Mouse (Mus musculus) fibroblast of lung, adult 2 months (primary cell): ENCODE measurements around the gene Pde4dip.
A peak's percentile ranks its signal among the peaks of the same experiment; 100 is the strongest.

Experiments
- DNase-seq: peaks from one replicate; pipeline ENCODE4 v3.0.0-alpha.2; 2011; ENCODE audit warnings: low read depth

Pde4dip gene

DNA sequence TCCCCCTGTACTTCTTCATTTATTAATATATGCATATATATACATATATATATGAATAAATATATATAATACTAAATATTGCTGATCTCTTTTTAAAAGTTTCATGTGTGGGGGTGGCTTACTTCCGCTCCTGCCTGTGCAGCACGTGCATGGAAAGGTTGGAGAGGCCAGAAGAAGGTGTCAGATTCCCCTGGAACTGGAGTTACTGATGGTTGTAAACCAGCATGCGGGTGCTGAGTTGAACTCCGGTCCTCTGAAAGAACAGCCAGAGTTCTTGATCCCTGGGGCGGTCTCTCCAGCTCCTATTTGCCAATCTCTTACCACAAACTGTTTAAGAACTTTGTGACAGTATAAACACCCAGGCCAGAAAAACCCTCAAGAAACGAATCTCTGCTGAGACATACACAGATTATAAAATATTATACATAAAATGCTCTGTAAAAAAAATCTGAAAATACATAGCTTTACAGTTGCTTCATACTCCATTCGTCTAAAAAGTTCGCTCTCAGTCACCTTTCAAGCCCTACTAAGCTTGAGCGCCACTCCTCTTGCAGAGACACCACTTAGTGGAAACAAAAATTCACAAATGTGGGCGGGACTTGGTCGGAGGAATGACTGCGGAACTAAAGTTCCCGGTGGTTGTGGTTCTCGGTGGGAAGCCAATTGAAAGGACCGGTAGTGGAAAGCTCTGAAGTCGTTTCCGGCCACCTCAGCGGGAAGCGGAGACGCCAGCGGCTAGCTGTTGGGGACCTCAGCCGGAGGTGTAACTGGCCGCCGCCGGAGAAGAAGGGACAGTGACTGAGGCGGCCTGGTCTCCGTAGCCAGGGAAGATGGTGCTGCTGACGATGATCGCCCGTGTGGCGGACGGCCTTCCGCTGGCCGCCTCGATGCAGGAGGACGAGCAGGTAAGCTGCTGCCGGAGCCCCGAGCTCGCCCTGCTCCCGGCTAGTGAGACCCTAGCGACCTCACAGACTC is 12.3 kb upstream of the Pde4dip start, which contains the start of gene Sec22b:
Gene Sec22b, plus strand, starts transcription at position 675 of the 975 bp plus-strand sequence.
- DNase-seq: peak; percentile 85

GRCm38 (mm10) chr3:97898381-97898780 is 9.9 kb upstream of the Pde4dip start:
- DNase-seq: no peak

- no peak for DNase-seq
Measured at GRCm38 (mm10) chr3:97894695-97895094, 6.2 kb upstream of the Pde4dip start.

DNA sequence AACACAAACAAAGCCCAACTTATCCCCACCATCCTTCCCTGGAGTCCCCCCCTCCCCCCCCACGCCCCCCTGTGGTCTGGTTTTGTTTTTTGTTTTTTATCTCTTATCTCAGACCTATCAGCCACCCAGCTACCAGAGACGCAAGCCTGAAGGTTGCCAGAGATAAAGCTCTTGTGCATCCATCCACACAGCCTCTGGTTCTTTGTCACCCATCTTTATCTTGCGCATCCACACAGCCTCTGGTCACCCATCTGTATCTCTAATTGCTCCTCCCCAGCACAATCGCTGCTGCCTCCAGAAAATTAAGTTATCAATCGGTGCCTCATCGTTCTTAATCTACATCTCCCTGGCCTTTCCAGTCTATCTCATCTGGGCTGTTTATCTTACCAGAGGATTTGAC is 1.7 kb upstream of the Pde4dip start:
- no peak for DNase-seq

- DNase-seq: no peak
Measured at GRCm38 (mm10) chr3:97887785-97888167, 731 bp downstream of the Pde4dip start.

DNA sequence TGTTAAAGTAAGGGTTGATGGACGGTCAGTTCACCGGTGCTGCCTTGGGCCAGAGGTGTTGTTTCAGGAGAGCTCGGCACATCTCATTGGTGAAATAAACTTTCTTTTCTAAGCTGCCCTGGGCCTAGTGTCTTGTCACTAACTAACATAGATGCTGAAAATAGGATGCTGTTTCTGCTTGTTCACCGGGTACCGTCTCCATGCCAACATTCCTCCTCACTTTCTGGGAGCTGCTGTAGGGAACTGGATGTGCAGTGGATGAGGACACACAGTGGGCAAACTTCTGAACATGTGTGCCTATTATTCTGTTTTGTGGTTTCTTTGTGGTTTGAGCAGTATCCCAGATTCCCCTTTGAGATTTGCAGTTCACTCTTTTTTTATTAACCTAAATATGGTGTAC is 6.9 kb downstream of the Pde4dip start:
- DNase-seq: no peak

DNA sequence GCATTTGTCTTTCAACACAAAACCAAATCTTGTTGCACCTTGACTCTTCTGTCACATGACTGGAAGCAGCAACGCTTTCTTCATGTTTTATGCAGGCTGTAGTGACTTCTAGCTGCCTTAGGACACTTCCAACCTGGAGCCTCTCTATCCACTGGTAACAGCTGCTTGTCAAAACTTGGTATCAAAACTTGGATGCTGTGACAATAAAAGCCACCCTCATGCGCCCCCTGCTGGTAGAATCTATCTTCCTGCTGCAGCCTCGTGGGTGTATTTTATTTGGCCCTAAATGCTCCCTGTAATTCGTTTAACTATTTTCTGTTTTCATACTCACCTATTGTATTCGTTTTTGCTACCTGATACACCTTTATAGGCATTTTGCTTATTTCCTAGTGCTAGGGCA is 9.3 kb downstream of the Pde4dip start:
- no peak for DNase-seq

DNA sequence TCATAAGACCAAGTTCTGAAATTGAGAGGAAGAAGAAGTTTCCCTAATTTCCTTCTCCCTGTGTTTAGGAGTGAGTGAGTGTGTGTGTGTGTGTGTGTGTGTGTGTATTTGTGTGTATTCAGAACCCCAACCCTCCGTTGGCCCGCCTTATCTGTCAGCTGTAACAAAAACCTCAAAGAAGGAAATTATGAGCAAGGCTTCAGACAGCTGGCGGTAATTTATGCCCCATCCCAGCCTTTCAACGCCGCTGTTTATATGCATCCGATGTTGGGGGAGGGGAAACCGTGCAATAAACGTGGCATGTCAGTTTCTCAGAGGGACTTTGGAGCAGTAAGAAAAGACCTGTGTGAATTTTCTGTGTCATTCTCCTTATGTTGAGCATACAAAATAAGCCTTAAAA is 12.2 kb downstream of the Pde4dip start:
- no peak for DNase-seq

DNA sequence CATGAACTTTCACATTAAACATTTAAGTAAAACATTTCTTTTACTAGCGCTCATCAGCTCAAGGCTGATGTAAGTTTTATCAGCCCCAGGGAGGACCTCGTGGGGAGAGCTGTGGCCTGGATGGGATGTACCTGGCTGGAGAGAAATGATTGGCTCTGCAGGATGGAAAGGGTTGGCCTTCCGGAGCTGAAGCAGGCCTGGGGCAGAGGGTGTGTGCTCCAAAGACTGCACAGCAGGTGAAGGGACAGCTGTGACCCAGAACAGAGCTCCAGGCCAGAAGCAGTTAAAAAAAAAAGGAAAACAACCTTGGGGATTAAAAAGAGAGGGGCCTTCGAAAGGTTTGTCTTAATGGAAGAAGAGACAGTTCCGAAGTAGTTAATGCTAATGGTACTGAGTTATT is 13.7 kb downstream of the Pde4dip start:
- DNase-seq: no peak

DNA sequence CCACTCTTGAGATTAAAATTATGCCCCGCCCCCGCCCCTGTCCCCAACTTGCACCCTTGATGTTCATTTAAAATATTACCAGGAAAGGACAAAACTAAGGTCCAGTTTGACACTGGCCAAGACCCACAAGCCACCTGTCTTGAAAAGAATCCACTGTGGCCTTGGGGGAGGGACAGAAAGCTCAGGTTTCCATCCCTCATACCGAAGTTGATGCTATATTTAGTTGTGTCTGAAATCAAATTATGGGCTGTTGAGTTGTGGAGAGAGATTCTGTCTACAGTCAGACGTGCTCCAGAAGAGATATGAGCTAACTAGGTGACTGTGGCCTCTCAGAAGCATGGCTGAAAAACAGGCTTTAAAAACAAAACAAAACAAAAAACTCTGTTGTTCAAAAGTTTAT is 18.8 kb downstream of the Pde4dip start:
- no peak for DNase-seq

GRCm38 (mm10) chr3:97868733-97869132 is 19.8 kb downstream of the Pde4dip start:
- no peak for DNase-seq

- peak; percentile 46 for DNase-seq
Measured at GRCm38 (mm10) chr3:97868024-97868689, 20.4 kb downstream of the Pde4dip start.

DNA sequence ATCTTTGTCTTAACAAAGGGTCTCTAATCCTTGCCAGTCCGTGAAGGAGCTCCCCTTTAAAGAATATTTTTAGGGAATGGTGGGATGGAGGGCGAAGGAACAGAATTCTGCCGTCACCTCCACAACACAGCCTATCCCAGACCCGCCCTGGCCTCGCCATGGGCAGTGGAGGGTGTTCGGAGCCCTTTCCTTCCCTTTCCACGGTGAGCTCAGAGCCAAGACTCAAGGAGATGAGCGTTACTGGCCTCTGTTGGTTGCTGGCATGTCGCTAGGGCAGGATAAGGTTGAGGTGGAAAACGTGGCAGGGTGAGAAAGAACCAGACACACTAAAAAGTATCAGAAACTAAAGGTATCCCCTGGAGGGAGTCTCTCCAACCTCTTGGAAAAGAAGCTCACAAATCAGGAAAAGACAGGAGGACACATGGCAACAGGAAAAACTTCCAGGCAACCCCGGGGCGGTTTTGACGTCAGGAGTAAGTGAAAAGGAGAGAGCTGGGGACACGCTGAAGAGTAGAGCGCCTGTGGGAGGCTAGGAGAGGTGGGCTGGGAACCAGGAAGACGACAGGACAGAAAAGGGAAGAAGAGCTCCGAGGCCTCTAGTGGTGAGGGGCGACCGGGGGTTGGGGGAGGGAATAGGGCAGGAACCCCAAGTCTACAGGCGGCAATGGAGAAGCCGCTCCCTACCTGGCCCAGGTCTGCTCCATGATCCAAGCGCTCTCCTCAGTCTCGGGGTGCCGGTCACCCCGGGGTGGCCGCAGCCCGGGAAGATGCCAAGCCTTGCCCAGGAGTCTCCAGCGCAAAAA is 21.1 kb downstream of the Pde4dip start:
- no peak for DNase-seq

DNA sequence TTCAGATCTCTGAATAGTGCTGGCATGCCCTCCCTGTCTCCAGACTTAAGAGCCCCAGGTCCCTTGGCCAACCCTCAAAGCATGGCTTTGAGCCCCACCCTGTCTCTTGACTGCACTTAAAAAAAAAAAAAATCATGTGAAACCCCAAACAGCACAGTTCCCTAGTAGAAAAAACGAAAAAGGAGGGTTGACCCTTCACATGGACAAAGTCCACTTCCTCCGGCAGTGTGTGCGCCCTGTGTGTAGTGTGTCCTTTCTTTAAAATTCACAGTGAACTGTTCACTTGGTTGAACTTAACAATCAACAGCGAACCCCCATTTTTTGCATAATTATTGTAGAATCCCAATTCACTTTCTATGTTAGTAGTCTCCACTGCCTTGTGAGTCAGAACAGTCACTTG is 21.8 kb downstream of the Pde4dip start:
- DNase-seq: no peak

- no peak for DNase-seq
Measured at GRCm38 (mm10) chr3:97860820-97861451, 27.6 kb downstream of the Pde4dip start.

- no peak for DNase-seq
Measured at GRCm38 (mm10) chr3:97859400-97859799, 29.1 kb downstream of the Pde4dip start.

GRCm38 (mm10) chr3:97854575-97855384 is 33.7 kb downstream of the Pde4dip start:
- DNase-seq: no peak

- no peak for DNase-seq
Measured at GRCm38 (mm10) chr3:97851803-97852202, 36.7 kb downstream of the Pde4dip start.

DNA sequence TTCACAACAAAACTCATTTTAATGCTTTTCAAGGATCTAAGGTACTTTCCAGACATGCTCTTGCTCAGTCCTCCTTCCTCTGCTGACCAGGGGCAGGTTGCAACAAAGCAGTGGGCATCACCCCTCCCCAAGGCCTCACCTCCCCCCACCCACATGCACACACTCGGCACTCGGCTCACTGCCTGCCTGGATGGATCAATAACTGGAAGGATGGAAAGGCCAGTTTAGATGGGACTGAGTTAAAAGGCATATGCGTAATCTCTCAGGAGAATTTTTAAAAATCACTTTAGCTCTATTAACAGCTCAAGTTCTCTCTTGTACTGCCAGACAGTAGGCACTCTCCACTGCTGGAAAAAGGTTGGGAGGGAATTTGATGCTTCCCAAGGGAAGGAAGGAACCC is 40.9 kb downstream of the Pde4dip start:
- DNase-seq: no peak

DNA sequence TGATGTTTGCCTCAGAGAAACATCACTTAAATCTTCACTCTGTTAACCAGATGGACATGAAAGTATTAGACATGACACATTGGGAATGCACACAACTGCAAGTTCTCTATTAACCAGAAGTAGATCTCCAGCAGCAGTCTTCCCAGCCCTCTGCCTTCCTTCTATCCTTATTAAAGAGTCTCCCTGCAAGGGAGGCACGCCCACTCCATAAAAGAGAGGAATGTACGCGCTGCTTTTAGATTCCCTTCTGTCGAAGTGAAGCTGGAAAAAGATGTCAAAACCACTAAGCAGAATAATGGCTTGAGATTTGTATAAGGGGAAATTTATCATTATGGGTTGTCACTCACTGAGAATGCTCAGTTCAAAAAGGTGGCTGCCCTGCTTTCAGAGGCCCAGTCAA is 42.1 kb downstream of the Pde4dip start:
- no peak for DNase-seq

GRCm38 (mm10) chr3:97844821-97845201 is 43.7 kb downstream of the Pde4dip start:
- no peak for DNase-seq
